Mouse (Mus musculus) inflammation-experienced regulatory T-cells (primary cell): ENCODE results near the gene Gys2. TPM values are rescaled to one million over a fixed set of nuclear protein-coding genes. Genes with fewer than 3 reads are reported as not detected.

Experiments
- polyA plus RNA-seq, 2 experiments: library from polyadenylated mRNA; unstranded; fragments of 100-300 nt; shearing (Covaris generic); gene quantifications; one replicate each; pipeline ENCODE4 v1.2.1; 2017

The Gys2 gene
- polyA plus RNA-seq = under 1 TPM in 1 of 2 experiments, not detected in 1; 0.34 TPM

DNA sequence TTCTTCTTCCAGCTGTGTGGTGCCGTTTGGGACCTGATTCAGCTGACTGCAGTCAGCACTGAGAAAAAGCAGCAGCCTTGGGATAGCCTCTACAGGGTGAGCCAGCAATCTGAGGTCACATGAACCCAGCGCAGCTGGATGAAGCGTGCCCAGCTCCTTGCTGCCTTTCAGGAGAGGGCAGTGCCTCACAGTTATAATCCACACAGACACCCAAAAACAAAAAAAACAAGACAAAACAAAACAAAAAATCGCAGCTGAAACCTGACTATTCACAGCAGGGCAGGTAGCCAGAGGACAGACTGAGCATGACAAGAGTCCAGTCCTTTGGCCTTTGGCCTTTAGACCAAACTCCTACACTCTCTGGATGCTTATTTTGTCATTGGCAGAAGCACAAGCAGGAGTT lies at the start of gene Gys2:
Gene Gys2 (minus strand): TSS at position 309 of the 403 bp plus-strand sequence.

DNA sequence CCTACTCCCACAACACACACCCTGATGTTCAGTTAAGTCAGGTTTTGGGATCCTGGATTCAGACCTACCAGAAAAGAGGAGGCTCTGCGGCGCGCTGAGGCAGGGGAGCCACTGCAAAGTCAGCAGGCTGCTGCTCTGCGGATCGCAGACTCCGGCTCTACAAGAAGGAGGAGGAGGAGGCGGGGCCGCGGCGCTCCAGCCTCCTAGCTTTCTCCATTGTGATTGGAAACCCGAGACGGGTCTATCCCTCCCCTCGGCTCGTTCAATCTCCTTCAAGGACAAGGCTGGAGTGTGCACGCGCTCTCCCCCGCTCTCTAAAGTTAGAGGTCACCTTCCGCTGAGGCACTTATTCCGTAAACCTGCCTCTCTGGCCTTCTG lies 34.9 kb upstream of the Gys2 start, which contains the start of gene Ldhb:
Gene Ldhb (minus strand): TSS at position 173 of the 378 bp plus-strand sequence.

DNA sequence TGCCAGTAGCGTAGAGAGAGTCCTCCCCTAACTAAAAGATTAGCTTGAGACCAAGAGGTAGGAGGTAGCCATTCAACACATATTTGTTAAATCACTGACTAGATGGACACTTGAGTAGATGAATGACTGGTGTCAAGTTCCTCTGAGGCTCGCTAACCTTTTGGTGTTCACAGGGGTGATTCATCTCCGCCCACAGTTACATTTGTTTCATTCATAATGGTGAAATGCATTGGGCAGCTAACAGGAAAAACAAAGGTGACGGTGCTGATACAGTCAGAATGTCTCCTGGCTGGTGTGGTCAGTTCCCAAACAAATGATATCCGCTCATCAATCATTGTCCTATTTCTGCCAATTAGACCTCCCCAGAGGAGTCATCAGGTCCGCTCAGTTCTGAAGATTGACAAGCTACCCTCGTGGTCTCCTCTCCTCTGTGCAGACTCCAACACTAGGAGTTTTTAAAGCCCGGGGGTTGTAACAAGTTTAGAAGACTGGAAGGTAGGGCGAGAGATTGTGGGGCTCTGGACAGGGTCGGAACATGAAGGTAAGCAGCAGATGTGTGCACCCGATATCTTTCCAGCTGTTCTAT lies 59.9 kb downstream of the Gys2 start, which contains the start of gene Spx:
Gene Spx (plus strand): TSS at position 536 of the 586 bp plus-strand sequence.

GRCm38 (mm10) chr6:142387011-142387754 lies 85.7 kb downstream of the Gys2 start, which contains the start of the genes Recql and Golt1b:
TSS of gene Recql (minus strand) at chr6:142387087.
TSS of gene Golt1b (plus strand) at chr6:142387221.

Other genes starting within 250 kb of the Gys2 start
- under 1 TPM in 1 of 2 experiments, not detected in 1; 0.61 TPM for gene Iapp, start 174.7 kb downstream of the Gys2 start, polyA plus RNA-seq
- not detected for gene Slco1a5, start 150.1 kb downstream of the Gys2 start, polyA plus RNA-seq
- gene Pyroxd1, start 127.5 kb downstream of the Gys2 start, polyA plus RNA-seq = 10 to 100 TPM; 20.9 to 22.7 TPM
- gene Recql, start 86.0 kb downstream of the Gys2 start, polyA plus RNA-seq = 10 to 100 TPM; 44.4 to 59.4 TPM
- 10 to 100 TPM; 17.1 to 22.8 TPM for gene Golt1b, start 85.9 kb downstream of the Gys2 start, polyA plus RNA-seq
- 1 to 10 TPM in 1 of 2 experiments, not detected in 1; 1.1 TPM for gene Spx, start 59.7 kb downstream of the Gys2 start, polyA plus RNA-seq
- gene Ldhb, start 34.8 kb upstream of the Gys2 start, polyA plus RNA-seq = 100 to 1,000 TPM; 104 to 108 TPM
- 1 to 10 TPM in 1 of 2 experiments, under 1 TPM in 1; 0.11 to 1.4 TPM for gene Kcnj8, start 98.5 kb upstream of the Gys2 start, polyA plus RNA-seq
- under 1 TPM; 0.06 to 0.20 TPM for gene Abcc9, start 229.2 kb upstream of the Gys2 start, polyA plus RNA-seq